Mouse (Mus musculus) forebrain, postnatal 0 days (tissue): ENCODE data around the gene Pik3ca. TPM values are rescaled to one million over a fixed set of nuclear protein-coding genes. Genes with fewer than 3 reads are reported as not detected.

Source experiments
- ATAC-seq: fragments of 200-750 bp; cut with Nextera tagmentation; 2 replicates; pipeline ENCODE4 v1.8.0; 2017; ENCODE audit warnings: mild to moderate bottlenecking, moderate library complexity
- DNase-seq: peaks from one replicate; pipeline ENCODE4 v3.0.0-alpha.2; 2015
- H3K27ac ChIP-seq: fragments of 300-500 bp; sonication (generic); 2 replicates; pipeline ENCODE4 v1.5.1; 2014; ENCODE audit warnings: low read depth, mild to moderate bottlenecking, antibody characterized with exemption, low read length, moderate library complexity, mixed read lengths
- H3K27me3 ChIP-seq: fragments of 300-500 bp; sonication (generic); 2 replicates; pipeline ENCODE4 v1.6.1; 2014; ENCODE audit warnings: mild to moderate bottlenecking, low read length, mixed read lengths; ENCODE audit not compliant: insufficient read depth
- H3K36me3 ChIP-seq: fragments of 300-500 bp; sonication (generic); 2 replicates; pipeline ENCODE4 v1.6.1; 2014; ENCODE audit warnings: mild to moderate bottlenecking, moderate library complexity; ENCODE audit not compliant: insufficient read depth
- H3K4me1 ChIP-seq: fragments of 300-500 bp; sonication (generic); 2 replicates; pipeline ENCODE4 v1.6.1; 2014; ENCODE audit warnings: antibody characterized with exemption; ENCODE audit not compliant: insufficient read depth
- H3K4me2 ChIP-seq: fragments of 300-500 bp; sonication (generic); 2 replicates; pipeline ENCODE4 v1.6.1; 2014; ENCODE audit warnings: low read depth, mild to moderate bottlenecking, moderate library complexity
- H3K4me3 ChIP-seq: fragments of 300-500 bp; sonication (generic); 2 replicates; pipeline ENCODE4 v1.5.1; 2014; ENCODE audit warnings: low read depth, low read length, mixed read lengths
- H3K9ac ChIP-seq: fragments of 300-500 bp; sonication (generic); 2 replicates; pipeline ENCODE4 v1.6.1; 2014; ENCODE audit warnings: mild to moderate bottlenecking
- H3K9me3 ChIP-seq: fragments of 300-500 bp; sonication (generic); 2 replicates; pipeline ENCODE4 v1.6.1; 2016; ENCODE audit warnings: low read length
- CTCF ChIP-seq: sonication (generic); IDR thresholded peaks from 2 replicates; pipeline ENCODE4 v1.5.1; 2016; ENCODE audit warnings: antibody characterized with exemption, control low read depth, low read depth
- WGBS: fragments of 180-500 bp; shearing (Covaris S2); extraction: QIAGEN DNeasy Blood & Tissue Kit; methylation state at CpG from one replicate; pipeline ENCODE4 v1.1.7; 2014; 5-methylcytosine and 5-hydroxymethylcytosine counted together
- polyA plus RNA-seq: library from polyadenylated mRNA; unstranded; fragments of >200 nt; fragmentation: Nextera tagmentation; extraction: Ambion mirVana; gene quantifications from 2 replicates; pipeline ENCODE4 v1.2.1, GENCODE M21; 2015
- total RNA-seq: library from RNA; depleted of rRNA; stranded (reverse); fragments of >200 nt; gene quantifications from 2 replicates; pipeline ENCODE4 v1.2.3, GENCODE M21; 2014; rRNA removed

The Pik3ca gene
- total and polyA plus RNA-seq, 2 experiments from 2014 or later = 8.0 to 55.4 TPM

- Histone ChIP-seq H3K9me3 (no peaks in the 10 kb centered on the region), H3K27ac (peak overlapping the region; percentile 70), H3K27me3 (no peaks in the 10 kb centered on the region), H3K4me3 (peak overlapping the region; percentile 71), H3K36me3 (0 out of 2 replicates have a peak, but pooled peaks cover 5% of the 10 kb centered on the region), H3K4me1 (peaks cover 16% of the 10 kb centered on the region), H3K9ac (peak overlapping the region; percentile 96), H3K4me2 (peak overlapping the region; percentile 74)
- ATAC-seq (peak; percentile 91), DNase-seq (peak; percentile 94)
- TF ChIP-seq CTCF = peak; percentile 82
- WGBS = 1% methylated on average over 69 of the region's 69 CpGs
These were observed 113.1 kb downstream of the Pik3ca start for GRCm38 (mm10) chr3:32510375-32511190.

GRCm38 (mm10) chr3:32511191-32511550 is 113.7 kb downstream of the Pik3ca start:
- Histone ChIP-seq H3K4me3 (peak overlapping the region; percentile 71), H3K9me3 (no peaks in the 10 kb centered on the region), H3K27ac (no peak overlapping the region; the same call in 1 of the 2 replicates), H3K4me1 (peaks cover 16% of the 10 kb centered on the region), H3K36me3 (peaks cover 11% of the 10 kb centered on the region), H3K9ac (peak overlapping the region; percentile 96), H3K27me3 (no peaks in the 10 kb centered on the region), H3K4me2 (peak overlapping the region; percentile 74)
- whole genome bisulfite sequencing = 4% methylated on average over 13 of the region's 13 CpGs
- no peak for ATAC-seq
- TF ChIP-seq CTCF = no peak
- no peak for DNase-seq

GRCm38 (mm10) chr3:32512686-32513284 is 115.3 kb downstream of the Pik3ca start:
- H3K27ac ChIP-seq = no peak overlapping the region
- DNase-seq (no peak), ATAC-seq (no peak)
- no peaks in the 10 kb centered on the region for H3K9me3 ChIP-seq
- no peak overlapping the region for H3K4me2 ChIP-seq
- peaks cover 16% of the 10 kb centered on the region for H3K4me1 ChIP-seq
- TF ChIP-seq CTCF = no peak
- no peaks in the 10 kb centered on the region for H3K27me3 ChIP-seq
- peaks cover 19% of the 10 kb centered on the region for H3K36me3 ChIP-seq
- H3K4me3 ChIP-seq = no peak overlapping the region
- WGBS = 92% methylated on average over 7 of the region's 7 CpGs
- no peak overlapping the region for H3K9ac ChIP-seq

- H3K9me3 ChIP-seq = no peaks in the 10 kb centered on the region
- no peak overlapping the region for H3K4me3 ChIP-seq
- ATAC-seq (no peak), DNase-seq (no peak)
- H3K9ac ChIP-seq = no peak overlapping the region
- no peaks in the 10 kb centered on the region for H3K27me3 ChIP-seq
- H3K4me1 ChIP-seq = peaks cover 16% of the 10 kb centered on the region
- TF ChIP-seq CTCF = no peak
- H3K36me3 ChIP-seq = peaks cover 19% of the 10 kb centered on the region
- H3K4me2 ChIP-seq = no peak overlapping the region
- H3K27ac ChIP-seq = no peak overlapping the region
These were observed 116.1 kb downstream of the Pik3ca start for GRCm38 (mm10) chr3:32513528-32513927.

Other genes with a start within 250 kb of the Pik3ca start
- 9.5 and 13.9 TPM in 2 replicates for gene Zmat3, start 31.7 kb upstream of the Pik3ca start, total RNA-seq
- gene Zmat3, start 31.7 kb upstream of the Pik3ca start, polyA plus RNA-seq = 3.0 and 4.9 TPM in 2 replicates
- gene Kcnmb3, start 94.6 kb downstream of the Pik3ca start, total RNA-seq = not detected in 2 replicates
- gene Kcnmb3, start 94.6 kb downstream of the Pik3ca start, polyA plus RNA-seq = not detected in 2 replicates
- 74.2 and 80.8 TPM in 2 replicates for gene Zfp639, start 112.6 kb downstream of the Pik3ca start, total RNA-seq
- 42.2 and 42.6 TPM in 2 replicates for gene Zfp639, start 112.6 kb downstream of the Pik3ca start, polyA plus RNA-seq
- 28.4 and 52.6 TPM in 2 replicates for gene Mfn1, start 131.8 kb downstream of the Pik3ca start, total RNA-seq
- gene Mfn1, start 131.8 kb downstream of the Pik3ca start, polyA plus RNA-seq = 17.8 and 30.1 TPM in 2 replicates
- gene Gnb4, start 218.9 kb downstream of the Pik3ca start, total RNA-seq = 125 and 135 TPM in 2 replicates
- gene Gnb4, start 218.9 kb downstream of the Pik3ca start, polyA plus RNA-seq = 131 and 136 TPM in 2 replicates